ENCODE assay signal across 36 mouse cellular contexts in the genomic region with DNA sequence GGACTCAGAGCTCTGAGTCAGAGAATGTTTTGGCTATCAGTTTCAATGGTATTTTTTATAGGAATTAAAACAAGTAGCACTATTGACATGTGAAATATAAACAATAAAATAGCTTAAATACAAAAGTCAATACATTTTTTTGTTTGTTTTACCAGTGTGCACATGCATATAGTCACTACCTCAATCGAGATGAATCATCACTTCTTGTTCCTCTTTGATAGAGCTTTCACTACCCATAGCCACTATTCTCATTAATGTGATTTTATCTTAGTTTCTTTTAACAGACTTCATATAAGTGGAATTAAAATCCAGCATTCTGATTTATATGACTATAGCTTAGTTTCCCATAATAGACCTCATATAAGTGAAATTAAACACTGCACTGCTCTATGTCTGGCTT. TPM values are rescaled to one million over a fixed set of nuclear protein-coding genes. Genes with fewer than 3 reads are reported as not detected.
DNase-seq lines count a peak whose midpoint lies in the region; ATAC-seq and TF ChIP-seq lines count a peak whose summit lies in the region.
"Had no signal": no experiment of that assay in that cellular context is flagged by ENCODE, and none has a peak within 500 bp of the region (broad histone marks: within the 10 kb centered on the region; RNA-seq: fewer than 3 reads in every experiment).

No protein-coding gene starts in this region.

- no peaks in the 10 kb centered on the region for H3K9me3 ChIP-seq in MEL (replicated peaks; ENCODE audit: insufficient read depth, low read length)
- H3K9me3 ChIP-seq in forebrain, embryonic 16.5 days (ENCODE audit: control insufficient read depth, low read length) = no peaks in the 10 kb centered on the region
- H3K9me3 ChIP-seq: forebrain, embryonic 10.5 days; forebrain, embryonic 13.5 days; G1E; heart, embryonic 10.5 days; heart, embryonic 13.5 days; hindbrain, embryonic 12.5 days; hindbrain, embryonic 15.5 days; intestine, embryonic 15.5 days had no signal

- TF ChIP-seq EP300 in MEL (IDR thresholded peaks at IDR 0.05; ENCODE audit: low read depth in 1 of 2, low read length in 2 of 2) = no peak

- H3K9ac ChIP-seq in MEL (ENCODE audit: control insufficient read depth, low read depth, low read length, poor library complexity, severe bottlenecking) = no peak overlapping the region
- no peak overlapping the region for H3K9ac ChIP-seq in forebrain, embryonic 16.5 days (replicated peaks; ENCODE audit: low read depth, low read length)
- H3K9ac ChIP-seq: forebrain, embryonic 13.5 days; forebrain, postnatal 0 days; heart, embryonic 13.5 days; hindbrain, embryonic 12.5 days; hindbrain, embryonic 15.5 days; intestine, embryonic 15.5 days had no signal

- no peak overlapping the region for H3K4me3 ChIP-seq in MEL (ENCODE audit: control insufficient read depth in 1 of 2, insufficient read depth in 1 of 2, low read depth in 2 of 2, low read length in 2 of 2)
- no peak overlapping the region for H3K4me3 ChIP-seq in forebrain, embryonic 16.5 days (replicated peaks; ENCODE audit: low read length)
- H3K4me3 ChIP-seq: forebrain, embryonic 10.5 days; forebrain, embryonic 13.5 days; gastrocnemius, adult 2 months; heart, adult 2 months; heart, embryonic 10.5 days; heart, embryonic 13.5 days; hindbrain, embryonic 12.5 days; hindbrain, embryonic 15.5 days; intestine, embryonic 15.5 days had no signal

- ATAC-seq in granulocyte monocyte progenitor cell, adult 5-6 weeks (replicated peaks; ENCODE audit: poor library complexity, severe bottlenecking) = peak; percentile 81
- 0 out of 2 replicates have a peak, but pooled peaks have one; percentile 53 for ATAC-seq in neutrophil, adult 5-6 weeks (ENCODE audit: extremely low read depth, insufficient number of reproducible peaks, low FRiP score, poor library complexity, severe bottlenecking)
- ATAC-seq in forebrain, embryonic 16.5 days = no peak
- ATAC-seq: forebrain, embryonic 13.5 days; forebrain, postnatal 0 days; intestine, embryonic 15.5 days; Patski had no signal

- TF ChIP-seq POLR2A in MEL (IDR thresholded peaks at IDR 0.05; ENCODE audit: control insufficient read depth in 1 of 2, insufficient read depth in 1 of 2, low read depth in 1 of 2, low read length in 2 of 2, poor library complexity in 1 of 2) = no peak

- H3K27ac ChIP-seq in MEL (ENCODE audit: control insufficient read depth, low read depth, low read length) = no peak overlapping the region
- no peak overlapping the region for H3K27ac ChIP-seq in forebrain, embryonic 16.5 days (ENCODE audit: low read length)
- H3K27ac ChIP-seq: forebrain, embryonic 10.5 days; forebrain, embryonic 13.5 days; gastrocnemius, adult 2 months; heart, adult 2 months; heart, embryonic 10.5 days; heart, embryonic 13.5 days; hindbrain, embryonic 12.5 days; hindbrain, embryonic 15.5 days; intestine, embryonic 15.5 days had no signal

- intact Hi-C loops in heart, postnatal 25 days (cut with DNase I) = no loop called here

- WGBS in forebrain, embryonic 16.5 days = 82% methylated on average over 1 of the region's 1 CpGs

- H3K4me2 ChIP-seq in forebrain, embryonic 16.5 days (ENCODE audit: low read length) = no peak overlapping the region
- H3K4me2 ChIP-seq: forebrain, embryonic 13.5 days; heart, embryonic 13.5 days; hindbrain, embryonic 12.5 days; hindbrain, embryonic 15.5 days; intestine, embryonic 15.5 days had no signal

- peak; percentile 6 for DNase-seq in MEL (ENCODE audit: low read depth, low spot score)
- DNase-seq in ovary, postnatal 10 days (ENCODE audit: low spot score) = no peak
- no peak for DNase-seq in heart, postnatal 25 days (ENCODE audit: low spot score)
- DNase-seq: adrenal gland, postnatal 10 days; B cell, adult 2 months; cerebellum, adult 11-12 months; cerebellum, adult 8-10 months; cerebellum, postnatal 10 days; cerebellum, postnatal 36 days; forebrain, postnatal 0 days; gastrocnemius, adult 2 months; gastrocnemius, postnatal 14 days; heart, adult 2 months; heart, postnatal 14 days; kidney, adult 11 months had no signal

- TF ChIP-seq RAD21 in MEL (IDR thresholded peaks at IDR 0.05; ENCODE audit: low read depth, low read length) = no peak

- H3K36me3 ChIP-seq in MEL (ENCODE audit: control insufficient read depth in 1 of 2, insufficient read depth in 2 of 2, low read length in 2 of 2) = no peaks in the 10 kb centered on the region
- H3K36me3 ChIP-seq in forebrain, embryonic 16.5 days (ENCODE audit: control insufficient read depth, insufficient read depth) = no peaks in the 10 kb centered on the region
- H3K36me3 ChIP-seq: forebrain, embryonic 10.5 days; G1E; heart, embryonic 10.5 days; heart, embryonic 13.5 days; hindbrain, embryonic 12.5 days; hindbrain, embryonic 15.5 days; intestine, embryonic 15.5 days had no signal

- no peaks in the 10 kb centered on the region for H3K79me2 ChIP-seq in MEL (ENCODE audit: control insufficient read depth, insufficient read depth, low read length, poor library complexity)

- H3K4me1 ChIP-seq in MEL (ENCODE audit: control insufficient read depth in 1 of 2, insufficient read depth in 2 of 2, low read length in 2 of 2) = no peaks in the 10 kb centered on the region
- H3K4me1 ChIP-seq in forebrain, embryonic 16.5 days (replicated peaks; ENCODE audit: control insufficient read depth, insufficient read depth, low read length) = no peaks in the 10 kb centered on the region
- H3K4me1 ChIP-seq: forebrain, embryonic 10.5 days; forebrain, embryonic 13.5 days; heart, embryonic 10.5 days; heart, embryonic 13.5 days; hindbrain, embryonic 12.5 days; hindbrain, embryonic 15.5 days; intestine, embryonic 15.5 days had no signal

- no peaks in the 10 kb centered on the region for H3K27me3 ChIP-seq in MEL (ENCODE audit: control insufficient read depth in 1 of 2, insufficient read depth in 2 of 2, low read length in 2 of 2)
- no peaks in the 10 kb centered on the region for H3K27me3 ChIP-seq in forebrain, embryonic 16.5 days (replicated peaks; ENCODE audit: control insufficient read depth, insufficient read depth, low read length)
- H3K27me3 ChIP-seq: CH12.LX; forebrain, embryonic 13.5 days; heart, embryonic 13.5 days; hindbrain, embryonic 12.5 days; hindbrain, embryonic 15.5 days; intestine, embryonic 15.5 days had no signal

- TF ChIP-seq CTCF in MEL (IDR thresholded peaks at IDR 0.05 in 2 of 3, conservative IDR thresholded peaks at IDR 0.05 in 1 of 3; ENCODE audit: control insufficient read depth in 1 of 3, insufficient read depth in 1 of 3, low read depth in 2 of 3, low read length in 3 of 3, poor library complexity in 1 of 3, severe bottlenecking in 1 of 3) = no peak

TF ChIP-seq in MEL, 35 proteins besides CTCF, POLR2A, EP300 and RAD21:
- TF ChIP-seq MYC (IDR thresholded peaks at IDR 0.05; ENCODE audit: low read depth, low read length) (no peak), MEF2A (IDR thresholded peaks at IDR 0.05; ENCODE audit: extremely low read depth, insufficient replicate concordance, low read depth, low read length, poor library complexity, severe bottlenecking) (no peak), NELFE (IDR thresholded peaks at IDR 0.05; ENCODE audit: low read depth, low read length) (no peak), CHD1 (IDR thresholded peaks at IDR 0.05; ENCODE audit: low read depth, low read length) (no peak), MYB (IDR thresholded peaks at IDR 0.05; ENCODE audit: low read depth, low read length) (no peak), MXI1 (IDR thresholded peaks at IDR 0.05; ENCODE audit: low read depth, low read length) (no peak), GABPA (IDR thresholded peaks at IDR 0.05; ENCODE audit: low read depth, low read length) (no peak), KAT2A (conservative IDR thresholded peaks at IDR 0.05; ENCODE audit: low read depth, low read length) (no peak), TBP (IDR thresholded peaks at IDR 0.05; ENCODE audit: low read depth, low read length) (no peak), ELF1 (IDR thresholded peaks at IDR 0.05; ENCODE audit: low read depth, low read length) (no peak), RCOR1 (IDR thresholded peaks at IDR 0.05; ENCODE audit: low read depth, low read length) (no peak), TCF12 (IDR thresholded peaks at IDR 0.05; ENCODE audit: low read depth, low read length) (no peak), NRF1 (IDR thresholded peaks at IDR 0.05; ENCODE audit: insufficient read depth, low read depth, low read length, poor library complexity, severe bottlenecking) (no peak), MAX (IDR thresholded peaks at IDR 0.05; ENCODE audit: low read length) (no peak), UBTF (IDR thresholded peaks at IDR 0.05; ENCODE audit: borderline replicate concordance, insufficient read depth, low read depth, low read length) (no peak), USF1 (IDR thresholded peaks at IDR 0.05; ENCODE audit: low read depth, low read length) (no peak), JUND (IDR thresholded peaks at IDR 0.05; ENCODE audit: low read depth, low read length) (no peak)

RNA-seq across cellular contexts. Expression of gene Tex13c2, which starts 39.2 kb away (rescaled TPM):
- total RNA-seq in MEL (2012; rRNA removed) = not detected in 2 replicates
- not detected for polyA plus RNA-seq in MEL (2012; ENCODE audit: insufficient read depth in 1 of 2, insufficient read length in 2 of 2, low read depth in 1 of 2, low replicate concordance in 2 of 2, missing spikeins in 1 of 2)
- total RNA-seq in granulocyte monocyte progenitor cell, adult 5-6 weeks (2014; fragmentation: Nextera tagmentation) = not detected in 2 replicates
- total RNA-seq in granulocyte monocyte progenitor cell, adult 5-6 weeks (2017) = not detected in 2 replicates
- total RNA-seq in neutrophil, adult 5-6 weeks (2017) = not detected in 2 replicates
- polyA plus RNA-seq in forebrain, embryonic 16.5 days (2015; fragmentation: Nextera tagmentation; extraction: Ambion mirVana) = not detected in 2 replicates
- not detected for total RNA-seq in heart, postnatal 25 days (2021)
- total RNA-seq: adrenal gland, adult 18-20 months; adrenal gland, postnatal 10 days; CH12.LX; forebrain, postnatal 0 days; G1E; gastrocnemius, adult 2 months; gastrocnemius, postnatal 14 days; heart, adult 2 months; heart, postnatal 14 days; hematopoietic stem cell, adult 5-6 weeks had no signal
- polyA plus RNA-seq: brain, embryonic 14.5 days; embryonic facial prominence, embryonic 11.5 days; embryonic facial prominence, embryonic 14.5 days; forebrain, embryonic 10.5 days; forebrain, embryonic 13.5 days; forebrain, postnatal 0 days; frontal cortex, adult 2 months; G1E; gonadal fat pad, adult 2 months; heart, adult 2 months; heart, embryonic 10.5 days; heart, embryonic 13.5 days; heart, embryonic 16.5 days; hindbrain, embryonic 12.5 days; hindbrain, embryonic 15.5 days; intestine, embryonic 15.5 days; Patski had no signal

RNA-seq across cellular contexts. Expression of gene Sh2d1a, which starts 51.9 kb away (rescaled TPM):
- total RNA-seq in MEL (2012; rRNA removed) = not detected in 2 replicates
- not detected for polyA plus RNA-seq in MEL (2012; ENCODE audit: insufficient read depth in 1 of 2, insufficient read length in 2 of 2, low read depth in 1 of 2, low replicate concordance in 2 of 2, missing spikeins in 1 of 2)
- total RNA-seq in granulocyte monocyte progenitor cell, adult 5-6 weeks (2014; fragmentation: Nextera tagmentation) = not detected in 2 replicates
- not detected in 2 replicates for total RNA-seq in granulocyte monocyte progenitor cell, adult 5-6 weeks (2017)
- 4.2 and 5.4 TPM in 2 replicates for total RNA-seq in neutrophil, adult 5-6 weeks (2017)
- 3.9 TPM in 2 replicates for polyA plus RNA-seq in forebrain, embryonic 16.5 days (2015; fragmentation: Nextera tagmentation; extraction: Ambion mirVana)
- total RNA-seq in heart, postnatal 25 days (2021) = not detected
- total RNA-seq: adrenal gland, adult 18-20 months; CH12.LX; forebrain, postnatal 0 days; G1E; gastrocnemius, adult 2 months; gastrocnemius, postnatal 14 days; heart, adult 2 months; hematopoietic stem cell, adult 5-6 weeks had no signal
- polyA plus RNA-seq: G1E; gonadal fat pad, adult 2 months; heart, embryonic 10.5 days; heart, embryonic 13.5 days; Patski had no signal
